Mouse (Mus musculus): ENCODE measurements around the gene Aplp2.
A peak's percentile ranks its signal among the peaks of the same experiment; 100 is the strongest.
"Not testable (repeated sequence)": the region's sequence is repeated elsewhere in the genome, so short reads cannot be mapped to it uniquely, and the experiment has no call there.

Gene Aplp2

DNA sequence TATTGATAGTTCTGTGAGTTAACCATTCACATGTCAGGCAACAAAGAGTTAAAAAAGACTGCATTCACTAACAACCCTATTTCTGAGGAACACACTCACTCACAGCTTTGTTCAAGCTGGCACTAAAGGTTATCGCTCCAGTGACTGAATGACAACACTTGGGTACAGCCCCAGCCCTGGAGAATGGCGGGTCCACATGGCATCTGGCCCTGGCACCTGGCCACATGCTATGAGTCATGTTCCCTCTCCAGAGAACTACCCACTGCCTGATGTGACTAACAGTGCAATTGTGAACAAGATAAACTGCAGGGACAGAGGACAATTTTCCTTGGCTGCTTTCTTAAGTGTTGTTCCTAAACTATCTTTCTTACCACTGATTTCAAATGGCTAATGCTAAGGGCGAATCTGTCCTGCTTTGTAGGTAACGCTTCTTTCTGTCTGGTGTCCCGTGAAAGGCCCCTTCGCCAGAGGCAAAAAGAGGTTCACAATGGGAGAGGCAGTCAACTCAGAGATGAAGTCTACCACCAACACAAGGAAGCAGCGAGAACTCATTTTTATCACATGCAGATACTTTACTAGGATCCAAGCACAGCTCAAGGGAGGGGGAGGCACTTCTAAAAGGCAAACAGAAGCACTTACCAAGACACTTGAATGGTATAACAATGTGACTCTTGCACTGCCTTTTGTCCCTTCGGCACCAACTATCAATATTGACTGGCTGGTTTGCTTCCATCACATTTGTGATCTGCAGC is 35.1 kb downstream of the Aplp2 start:
- no peak for DNase-seq

DNA sequence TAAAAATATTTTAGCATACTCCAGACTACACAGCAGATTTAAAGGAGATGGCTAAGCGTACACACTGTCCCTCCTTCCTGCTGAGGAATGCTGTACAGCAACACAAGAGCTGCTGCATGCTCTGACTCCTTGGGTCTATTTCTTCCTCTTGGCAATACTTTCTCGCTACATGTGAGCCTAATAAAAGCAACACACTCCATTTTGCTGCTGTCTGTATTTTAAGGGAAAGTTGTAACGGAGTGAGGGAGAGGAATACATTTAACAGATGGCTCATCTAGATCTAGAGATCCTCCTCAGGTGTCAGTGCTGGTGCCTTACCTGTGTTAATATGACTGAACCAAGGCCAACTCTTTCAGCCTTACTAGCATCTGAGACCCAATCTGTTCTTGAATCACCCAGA is 35.6 kb downstream of the Aplp2 start:
- no peak for DNase-seq

DNA sequence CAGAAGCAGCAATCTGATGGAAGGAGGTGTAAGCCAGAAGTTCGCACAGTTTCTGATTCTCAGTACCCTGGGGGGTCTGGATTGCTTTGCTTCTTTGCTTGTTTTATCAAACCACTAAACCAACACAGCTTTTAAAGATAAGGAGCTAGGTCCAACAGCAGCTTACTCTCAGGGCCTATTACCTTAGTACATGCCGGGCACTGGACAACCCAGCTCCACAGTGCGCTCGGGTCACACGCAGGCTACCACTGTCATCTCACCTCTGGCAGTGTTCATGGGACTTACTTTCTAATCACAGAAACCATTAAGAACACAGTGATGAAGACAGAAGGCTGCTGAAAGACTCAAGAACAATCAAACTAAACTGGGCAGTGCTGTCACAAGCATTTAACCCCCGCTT is 36.3 kb downstream of the Aplp2 start:
- no peak for DNase-seq

DNA sequence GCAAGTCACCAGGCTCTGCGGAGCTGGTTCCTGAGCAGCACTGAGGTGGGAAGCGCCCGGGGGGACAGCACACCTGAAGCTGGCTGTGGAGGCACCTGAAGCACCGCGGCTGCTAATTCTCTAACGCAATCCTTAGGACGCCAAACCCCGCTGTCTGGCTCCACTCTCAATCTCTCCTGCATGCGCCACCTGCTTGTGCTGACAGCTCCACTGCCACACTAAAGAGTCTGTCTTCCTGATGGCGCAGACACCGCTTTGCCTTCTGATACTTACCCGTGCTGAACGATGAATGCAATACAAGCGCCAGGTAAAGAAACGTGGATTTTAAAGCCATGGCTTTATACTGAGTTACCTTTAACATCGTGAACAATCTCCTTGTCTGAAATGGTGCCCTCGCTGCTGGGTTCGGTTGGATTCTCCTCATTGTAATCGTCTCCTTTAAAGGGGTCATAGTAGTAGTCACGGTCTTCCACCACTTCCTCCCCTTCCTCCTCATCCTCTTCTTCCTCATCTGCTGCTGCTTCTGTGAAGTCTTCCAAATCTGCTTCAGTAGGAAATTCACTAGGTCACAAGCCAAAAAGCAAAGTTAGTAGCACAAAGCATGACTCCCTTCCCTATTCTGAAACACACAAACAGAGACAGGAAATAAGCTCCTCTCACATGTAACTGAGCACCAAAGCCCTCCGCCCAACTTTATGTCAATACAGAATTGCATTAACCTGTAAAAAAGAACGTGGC is 43.1 kb downstream of the Aplp2 start:
- DNase-seq: no peak

DNA sequence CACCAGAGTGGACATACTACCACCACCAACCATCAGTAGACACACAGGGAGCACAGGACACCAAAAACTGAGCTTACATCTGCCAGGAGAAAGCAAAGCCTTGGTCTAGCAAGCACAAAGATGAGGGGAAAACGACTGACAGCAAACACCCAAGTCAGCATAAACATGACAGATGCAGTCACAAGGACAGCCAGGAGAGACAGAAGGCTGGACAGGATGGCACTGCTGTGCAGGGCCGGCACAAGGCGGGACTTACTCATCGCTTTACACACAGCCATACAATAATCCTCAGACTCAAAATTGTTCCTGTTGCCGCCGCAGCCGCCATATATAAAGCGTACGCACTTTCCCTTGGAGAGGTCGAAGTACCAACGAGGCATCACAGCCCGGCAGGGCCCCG is 44.3 kb downstream of the Aplp2 start:
- no peak for DNase-seq

DNA sequence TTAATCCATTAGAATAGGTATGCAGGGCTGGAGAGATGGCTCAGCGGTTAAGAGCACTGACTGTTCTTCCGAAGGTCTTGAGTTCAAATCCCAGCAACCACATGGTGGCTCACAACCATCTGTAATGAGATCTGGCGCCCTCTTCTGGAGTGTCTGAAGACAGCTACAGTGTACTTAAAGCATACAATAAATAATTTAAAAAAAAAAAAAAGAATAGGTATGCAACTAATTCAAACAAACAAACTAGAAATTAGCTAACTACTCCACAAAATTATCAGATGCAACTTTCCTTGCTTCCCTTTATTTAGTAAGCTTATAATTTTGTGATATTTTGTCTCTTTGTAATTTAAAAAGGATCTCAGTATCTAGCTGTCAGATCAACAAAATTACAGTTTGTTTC is 46.1 kb downstream of the Aplp2 start:
- DNase-seq: not testable (repeated sequence)

DNA sequence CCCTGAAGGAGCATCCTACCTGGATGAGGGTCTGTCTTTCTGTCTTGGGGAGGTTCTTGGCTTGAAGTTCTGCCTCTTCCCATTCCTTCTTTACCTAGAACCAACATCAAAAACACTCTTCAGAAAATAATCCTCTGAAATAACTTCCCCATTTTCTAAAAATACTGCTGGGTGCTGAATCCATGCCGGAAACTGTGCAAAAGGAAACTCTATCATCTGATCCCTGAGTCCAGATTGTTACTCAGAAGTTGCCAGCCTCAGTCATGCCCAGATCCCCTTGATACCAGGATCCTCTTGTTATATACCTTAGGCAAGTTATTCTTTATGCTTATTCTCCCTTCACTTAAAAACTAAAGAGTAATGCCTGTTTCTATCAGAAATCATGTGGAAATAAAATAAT is 48.3 kb downstream of the Aplp2 start:
- no peak for DNase-seq

DNA sequence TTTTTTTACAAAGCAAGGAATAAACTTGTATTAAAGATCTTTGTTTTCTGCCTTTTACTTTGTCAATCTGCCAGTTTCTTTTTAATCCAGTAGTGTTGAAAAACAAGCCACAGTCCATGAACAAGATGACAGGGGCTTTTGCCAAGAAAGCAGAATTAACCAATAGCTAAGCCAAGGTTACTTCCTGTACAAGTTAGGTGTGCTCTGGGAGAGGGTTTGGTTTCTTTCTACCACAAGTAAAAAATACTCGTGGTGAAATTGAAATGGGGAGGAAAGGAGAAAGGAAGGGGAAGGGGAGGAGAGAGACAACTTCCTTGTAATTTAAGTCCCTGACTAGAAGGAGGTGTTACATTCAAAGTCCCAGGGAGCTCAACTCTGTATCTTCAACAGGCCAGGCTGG is 48.7 kb downstream of the Aplp2 start:
- DNase-seq: no peak

DNA sequence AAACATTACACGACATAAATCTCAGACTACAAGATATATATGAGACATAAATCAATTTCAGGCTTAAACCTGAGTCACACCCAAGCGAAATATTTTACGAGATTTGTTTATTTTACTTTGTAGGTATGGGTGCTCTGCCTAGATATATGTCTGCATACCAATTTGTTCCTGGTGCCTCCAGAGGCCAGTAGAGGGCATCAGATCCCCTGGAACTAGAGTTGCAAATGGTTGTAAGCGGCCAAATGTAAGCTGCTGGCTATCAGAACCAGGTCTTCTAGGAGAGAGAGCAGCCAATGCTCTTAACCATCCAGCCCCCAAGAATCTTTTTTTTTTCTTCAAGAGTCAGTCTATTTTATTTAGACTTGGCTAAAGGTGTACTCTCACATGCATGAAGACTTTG is 51.7 kb downstream of the Aplp2 start:
- peak; percentile 47 for DNase-seq

DNA sequence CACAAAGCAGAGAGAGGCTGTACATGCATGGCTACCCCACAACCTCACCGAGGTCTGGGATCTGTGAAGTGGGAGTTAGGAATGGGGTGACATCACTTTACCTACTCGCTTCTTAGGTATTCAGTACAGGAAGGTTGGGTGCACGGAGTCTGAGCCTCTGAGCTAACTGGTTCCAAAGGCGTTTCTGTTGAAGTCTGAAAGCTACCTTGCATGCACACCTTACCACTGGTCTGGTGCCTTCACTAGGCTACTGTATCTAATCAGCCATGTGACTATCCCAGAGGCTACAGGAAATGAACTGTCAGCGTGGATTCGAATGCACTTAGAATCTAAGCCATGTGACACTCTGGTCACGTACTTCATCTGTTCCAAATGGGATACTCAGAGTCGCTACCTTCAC is 55.0 kb downstream of the Aplp2 start:
- DNase-seq: no peak

DNA sequence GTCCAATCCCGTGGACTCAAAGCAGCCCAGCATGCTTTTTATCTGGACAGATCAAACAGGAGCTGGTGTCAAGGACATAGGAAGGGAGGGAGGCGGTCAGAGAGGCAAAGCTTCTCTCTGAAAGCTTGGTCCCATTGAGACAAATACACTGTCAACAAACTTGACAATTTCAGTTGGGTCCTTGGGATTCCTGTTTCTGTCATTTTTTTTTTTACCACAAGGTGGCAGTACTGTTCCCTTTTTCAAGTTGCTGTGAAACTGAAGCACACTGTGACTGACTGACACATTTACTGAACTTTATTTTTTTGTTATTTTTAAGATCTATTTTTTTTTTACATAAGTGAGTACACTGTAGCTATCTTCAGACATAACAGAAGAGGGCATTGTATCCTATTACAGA is 60.6 kb downstream of the Aplp2 start:
- peak; percentile 61 for DNase-seq

DNA sequence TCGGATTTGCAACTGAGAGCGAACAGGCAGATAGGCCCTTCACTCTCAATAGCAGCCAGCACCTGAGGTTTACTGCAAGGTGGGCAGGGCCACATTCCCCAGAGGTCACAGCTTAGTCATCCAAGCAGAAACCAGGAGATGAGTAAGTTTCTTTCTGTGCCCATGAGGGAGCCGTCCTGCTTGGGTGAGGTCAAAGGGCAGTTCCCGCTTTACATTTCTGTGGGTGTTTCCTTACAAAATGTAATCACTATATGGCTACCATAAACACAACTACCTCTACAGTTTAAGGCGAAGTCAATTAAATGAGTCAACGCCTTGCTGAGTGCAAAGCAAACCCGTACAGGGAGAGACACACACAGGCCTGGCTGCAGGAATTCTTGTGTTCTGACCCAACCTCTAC is 63.5 kb downstream of the Aplp2 start:
- no peak for DNase-seq

DNA sequence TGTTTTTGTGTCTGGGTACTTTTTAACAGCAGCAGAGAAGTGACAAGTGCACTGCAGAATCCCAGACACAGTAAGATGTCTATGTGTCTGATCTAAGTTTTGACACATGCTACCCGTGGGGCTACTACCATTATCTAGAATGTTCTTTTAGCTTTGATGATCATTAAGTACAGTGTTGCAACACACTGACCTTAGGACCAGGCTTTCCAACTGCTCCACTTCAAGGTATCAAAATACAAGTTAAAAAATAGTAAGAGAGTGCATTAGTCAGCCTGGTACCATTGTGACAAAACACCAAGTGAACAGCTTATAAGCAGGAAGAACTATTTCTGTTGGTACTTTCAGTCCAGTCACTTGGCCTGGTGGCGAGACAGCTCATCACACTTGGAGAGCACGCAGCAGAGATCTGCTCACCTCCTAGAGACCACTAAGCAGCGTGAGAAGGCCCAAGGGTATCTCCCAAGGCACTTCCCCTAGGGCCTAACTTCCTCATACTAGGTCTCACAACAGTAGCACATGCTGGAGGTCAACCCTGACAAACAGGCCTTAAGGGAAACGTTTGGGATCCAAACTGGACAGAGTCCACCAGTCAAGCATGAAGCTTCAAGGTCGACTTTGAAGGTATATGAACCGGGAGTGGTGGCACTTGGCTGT is 66.2 kb downstream of the Aplp2 start:
- DNase-seq: no peak

DNA sequence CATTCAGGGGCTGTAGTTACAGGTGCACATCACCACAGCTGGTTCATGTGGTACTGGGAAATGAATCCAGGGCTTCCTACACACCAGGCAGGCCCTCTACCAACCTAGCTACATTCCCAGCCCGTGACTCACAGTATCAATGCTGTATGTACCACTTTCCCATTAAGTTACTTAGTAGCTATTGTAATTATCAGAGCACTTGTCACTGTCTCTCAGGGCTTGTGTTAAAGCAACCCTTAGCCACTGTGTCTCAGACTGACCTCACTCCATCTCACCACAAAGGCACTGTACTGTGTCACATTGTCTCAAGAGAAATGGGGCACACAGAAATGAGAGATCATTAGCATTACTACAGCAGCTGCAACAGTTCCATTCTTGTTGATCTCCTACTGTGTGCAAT is 68.7 kb downstream of the Aplp2 start:
- no peak for DNase-seq

DNA sequence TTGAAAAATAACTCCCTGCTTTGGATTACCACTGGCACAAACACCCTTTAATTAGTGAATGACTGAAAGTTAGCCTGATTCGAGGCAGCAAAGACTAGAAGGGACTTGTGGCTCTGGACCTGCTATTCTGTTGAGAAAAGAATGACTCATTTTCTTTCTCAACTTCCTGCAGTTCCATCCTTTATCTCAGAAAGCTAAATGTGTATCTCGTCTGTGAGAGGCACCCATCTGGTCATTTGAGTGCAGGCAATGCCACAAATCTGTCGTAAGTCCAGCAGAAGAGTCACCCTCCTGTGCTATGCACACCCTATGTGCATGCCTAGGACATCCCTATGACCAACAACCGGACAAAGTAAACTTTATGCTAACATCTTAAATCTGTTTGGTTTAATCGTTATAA is 78.5 kb downstream of the Aplp2 start:
- no peak for DNase-seq

DNA sequence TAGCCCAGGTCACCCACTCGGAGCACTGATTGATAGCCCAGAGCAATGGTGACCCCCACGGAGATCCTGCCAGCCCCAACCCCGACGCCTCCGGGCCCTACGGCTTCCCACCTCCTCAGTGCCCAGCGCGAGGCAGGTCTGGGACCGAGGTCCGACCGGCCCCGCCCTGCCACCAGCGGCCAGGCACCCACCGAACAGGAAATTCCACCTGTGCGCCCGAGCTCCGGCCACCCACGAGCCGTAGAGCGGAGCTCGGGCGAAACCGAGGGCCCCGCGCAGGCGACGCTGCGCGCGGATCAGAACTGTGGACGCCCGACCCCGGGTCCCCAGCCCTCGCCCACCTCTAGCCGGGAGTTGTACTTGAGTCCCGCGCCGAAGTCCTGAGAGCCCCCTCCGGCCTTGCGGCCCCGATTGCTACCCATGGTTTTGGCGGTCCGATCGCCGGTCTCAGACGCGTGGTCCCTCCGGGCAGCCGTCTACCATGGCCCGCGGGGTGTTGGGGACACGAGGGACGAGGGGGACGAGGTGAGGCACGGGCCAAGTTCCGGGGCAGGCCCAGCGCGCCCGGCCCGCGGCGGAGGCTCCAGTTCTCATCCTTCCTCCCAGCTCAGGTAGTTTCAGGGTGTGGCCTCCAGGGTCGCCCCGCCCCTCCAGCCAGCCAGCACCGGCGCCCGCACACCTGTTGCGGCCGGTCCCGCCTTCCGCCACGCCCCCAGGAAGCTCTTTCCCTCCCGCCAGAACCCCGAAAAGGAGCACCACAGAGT is 80.2 kb downstream of the Aplp2 start, which contains the start of gene St14:
TSS of gene St14 (minus strand) at position 649 of the 764 bp plus-strand sequence.
- peak; percentile 39 for DNase-seq

DNA sequence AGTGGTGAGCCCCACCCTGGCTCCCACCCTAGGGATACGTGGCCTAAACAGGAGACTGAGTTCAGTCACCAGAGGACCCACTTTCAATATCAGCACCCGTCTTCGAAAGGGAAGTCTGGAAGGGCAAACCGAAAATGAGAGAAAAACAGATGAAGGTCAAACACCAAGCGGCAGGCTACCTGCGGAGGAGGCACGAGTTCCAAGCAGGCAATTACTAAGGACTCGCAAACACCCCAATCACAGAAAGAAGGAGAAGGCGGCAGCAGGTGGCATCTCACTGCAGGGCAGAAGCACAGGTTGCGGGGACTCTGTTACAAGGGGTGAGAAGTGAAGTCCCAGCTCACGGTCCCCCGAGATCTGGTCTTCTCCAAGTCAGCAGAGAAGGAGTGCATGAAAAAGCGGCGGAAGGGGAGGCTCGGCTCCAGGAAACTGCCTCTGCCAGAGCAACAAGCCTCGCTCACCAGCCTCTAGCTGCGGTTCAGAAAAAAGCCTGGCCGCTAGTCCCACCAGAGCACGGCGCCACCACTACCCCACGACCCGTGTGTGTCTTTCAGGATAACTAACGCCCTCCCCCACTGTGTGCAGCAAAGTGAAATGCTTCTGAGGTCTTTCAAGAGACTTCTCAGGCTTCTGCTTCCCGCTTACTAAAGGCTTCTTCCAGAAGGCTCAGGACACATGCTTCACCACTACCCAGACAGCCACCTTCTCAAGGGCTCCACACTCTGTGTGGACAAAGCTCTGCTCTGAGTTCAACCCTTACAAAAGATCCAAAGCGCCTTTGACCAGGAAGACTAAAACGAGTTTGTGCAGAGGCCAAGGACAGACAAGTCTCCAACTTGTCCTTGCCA is 81.0 kb downstream of the Aplp2 start:
- peak; percentile 42 for DNase-seq

DNA sequence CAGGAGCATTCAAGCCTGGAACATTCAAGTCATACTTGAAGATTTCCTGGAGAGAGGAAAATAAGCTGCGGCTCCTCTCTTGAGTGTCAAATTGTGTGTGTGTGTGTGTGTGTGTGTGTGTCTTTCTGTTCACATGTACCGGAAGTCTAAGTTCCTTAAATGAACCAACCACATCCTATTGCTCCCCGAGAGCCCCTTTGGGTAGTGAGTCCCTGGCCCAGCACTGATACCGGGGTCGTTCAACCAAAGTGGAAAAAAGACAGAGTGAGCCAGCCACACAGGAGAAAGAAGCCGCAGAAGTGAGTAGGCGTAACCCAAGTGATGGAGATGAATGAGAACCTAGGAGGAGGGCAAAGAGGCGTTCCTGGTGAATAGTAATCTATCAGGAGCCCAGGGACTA is 81.7 kb downstream of the Aplp2 start:
- no peak for DNase-seq

DNA sequence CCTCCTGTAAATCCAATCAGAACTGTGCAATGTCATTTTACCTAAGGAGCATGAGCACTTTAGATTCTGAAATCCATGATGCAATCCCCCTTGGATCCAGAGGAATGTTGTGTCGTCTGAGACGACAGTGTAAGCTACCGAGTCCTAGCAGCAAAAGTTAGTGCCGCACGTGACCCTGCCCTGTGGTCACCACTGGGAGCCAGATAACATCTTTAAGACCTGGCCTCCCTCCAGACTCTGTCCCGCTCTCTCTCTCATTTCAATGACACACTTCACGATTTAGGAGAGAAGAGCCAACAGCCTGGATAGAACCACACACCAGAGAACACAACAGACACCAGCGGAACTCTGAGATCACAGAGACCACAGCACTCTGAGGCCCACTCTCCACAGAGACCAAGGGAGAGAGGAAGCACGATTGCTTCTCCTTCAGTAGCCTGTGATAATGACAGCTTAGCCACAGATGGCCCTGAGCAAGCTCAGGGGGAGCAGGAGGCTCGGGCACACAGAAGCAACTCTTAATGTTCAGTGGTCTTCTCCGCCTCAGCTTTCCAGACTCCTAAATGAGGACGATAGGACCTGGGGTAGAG is 83.6 kb downstream of the Aplp2 start:
- no peak for DNase-seq

DNA sequence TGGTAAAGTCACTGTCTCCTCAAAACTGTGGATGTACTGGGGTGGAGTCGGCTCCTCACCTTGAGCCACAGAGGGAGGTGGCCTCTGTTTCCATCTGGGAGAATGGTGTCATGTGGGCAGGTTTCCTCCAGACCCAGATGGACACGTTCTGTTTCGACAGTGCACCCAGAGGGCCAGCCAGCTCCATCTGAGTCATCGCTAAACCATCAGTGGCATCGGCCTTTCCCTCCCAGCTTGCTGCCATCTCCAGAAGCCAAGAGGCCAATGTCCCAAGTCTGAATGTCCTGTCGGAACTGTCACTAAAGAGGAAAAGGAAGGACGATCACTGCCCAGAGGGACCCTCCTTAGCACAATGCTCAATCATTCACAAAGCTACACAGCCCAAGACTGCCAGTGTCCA is 85.5 kb downstream of the Aplp2 start:
- DNase-seq: no peak

DNA sequence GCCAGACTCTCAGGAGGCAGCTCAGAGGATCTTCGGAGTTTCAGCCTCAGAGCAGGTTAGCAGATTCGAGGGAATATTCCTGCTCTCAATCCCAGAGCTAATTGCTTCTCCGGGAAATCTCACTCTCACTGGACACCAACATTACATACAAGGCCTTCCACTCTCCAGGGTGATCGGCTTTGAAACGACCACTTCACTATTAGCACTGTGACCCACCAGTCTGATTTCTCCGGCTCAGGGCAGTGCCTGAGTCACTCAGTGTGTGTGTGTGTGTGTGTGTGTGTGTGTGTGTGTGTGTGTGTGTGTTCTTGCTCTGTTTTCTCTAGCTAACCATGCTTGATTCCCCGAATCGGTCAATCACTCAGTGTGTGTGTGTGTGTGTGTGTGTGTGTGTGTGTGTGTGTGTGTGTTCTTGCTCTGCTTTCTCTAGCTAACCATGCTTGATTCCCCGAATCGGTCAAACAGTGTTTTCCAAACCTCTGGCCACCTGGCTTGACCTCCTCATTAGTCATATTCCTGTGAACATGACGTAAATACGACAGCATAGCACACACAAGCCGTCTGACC is 89.1 kb downstream of the Aplp2 start:
- no peak for DNase-seq

DNA sequence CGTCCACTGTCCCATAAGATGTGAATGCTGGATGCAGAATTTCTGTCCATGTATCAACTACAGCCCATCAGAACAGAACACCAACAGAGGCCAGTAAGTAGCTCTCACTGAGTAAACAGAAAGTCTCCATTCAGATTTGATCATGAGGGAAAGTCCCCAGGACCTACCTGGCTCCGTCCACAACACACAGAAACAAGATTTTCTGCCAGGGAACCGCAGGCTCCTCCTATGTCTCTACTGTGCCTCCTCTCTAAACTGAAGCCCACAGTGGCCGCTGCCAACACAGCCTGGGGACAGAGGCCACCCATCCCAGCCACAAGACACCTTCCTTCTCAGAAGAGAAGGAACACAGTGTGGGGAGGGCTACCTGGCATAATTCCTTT is 91.1 kb downstream of the Aplp2 start:
- no peak for DNase-seq

Measured in embryo, embryonic 11 days (tissue).